Mouse (Mus musculus) kidney, postnatal 10 days (tissue): Measurements from ENCODE around the gene Micall1.

ENCODE experiments used
- DNase-seq: peaks from one replicate; pipeline ENCODE4 v3.0.0; 2021; ENCODE audit warnings: mixed read lengths

The Micall1 gene

GRCm38 (mm10) chr15:79131442-79131841, 22.7 kb downstream of the Micall1 start:
- DNase-seq, result peak; percentile 70

GRCm38 (mm10) chr15:79133191-79133661, 24.5 kb downstream of the Micall1 start:
- DNase-seq, result peak; percentile 69

- no peak for DNase-seq
Measured at GRCm38 (mm10) chr15:79134496-79135270, 26.0 kb downstream of the Micall1 start.

GRCm38 (mm10) chr15:79135332-79135731, 26.6 kb downstream of the Micall1 start:
- no peak for DNase-seq

GRCm38 (mm10) chr15:79135783-79136575, 27.3 kb downstream of the Micall1 start:
- no peak for DNase-seq

- no peak for DNase-seq
Measured at GRCm38 (mm10) chr15:79139640-79140039, 30.9 kb downstream of the Micall1 start.

- DNase-seq, result peak; percentile 97
Measured at GRCm38 (mm10) chr15:79140866-79141565, 32.3 kb downstream of the Micall1 start, which contains the start of the genes Polr2f and 1700088E04Rik. TSS of gene Polr2f (plus strand) at chr15:79141009. TSS of gene 1700088E04Rik (minus strand) at chr15:79141253.

GRCm38 (mm10) chr15:79141566-79141917, 32.8 kb downstream of the Micall1 start:
- DNase-seq, result no peak

- DNase-seq, result no peak
Measured at GRCm38 (mm10) chr15:79143316-79143715, 34.6 kb downstream of the Micall1 start.

- DNase-seq, result no peak
Measured at GRCm38 (mm10) chr15:79144021-79144420, 35.3 kb downstream of the Micall1 start.

- DNase-seq, result no peak
Measured at GRCm38 (mm10) chr15:79145522-79145921, 36.8 kb downstream of the Micall1 start.

- peak; percentile 93 for DNase-seq
Measured at GRCm38 (mm10) chr15:79148533-79148932, 39.8 kb downstream of the Micall1 start.

- no peak for DNase-seq
Measured at GRCm38 (mm10) chr15:79151881-79152280, 43.2 kb downstream of the Micall1 start.

- no peak for DNase-seq
Measured at GRCm38 (mm10) chr15:79152709-79153108, 44.0 kb downstream of the Micall1 start.

GRCm38 (mm10) chr15:79155572-79155971, 46.9 kb downstream of the Micall1 start:
- no peak for DNase-seq

GRCm38 (mm10) chr15:79162301-79162700, 53.6 kb downstream of the Micall1 start:
- DNase-seq, result no peak

GRCm38 (mm10) chr15:79162822-79163221, 54.1 kb downstream of the Micall1 start:
- no peak for DNase-seq

GRCm38 (mm10) chr15:79164251-79164650, 55.6 kb downstream of the Micall1 start:
- DNase-seq, result no peak

GRCm38 (mm10) chr15:79165140-79165539, 56.4 kb downstream of the Micall1 start, which contains the start of gene Sox10:
TSS of gene Sox10 (minus strand) at chr15:79165240.
- no peak for DNase-seq

GRCm38 (mm10) chr15:79166712-79167111, 58.0 kb downstream of the Micall1 start:
- DNase-seq, result no peak

- DNase-seq, result no peak
Measured at GRCm38 (mm10) chr15:79176905-79177304, 68.2 kb downstream of the Micall1 start.

GRCm38 (mm10) chr15:79185213-79185612, 76.5 kb downstream of the Micall1 start:
- no peak for DNase-seq
